Mouse (Mus musculus): Measurements from ENCODE around the gene Sptan1. TPM values are rescaled to one million over a fixed set of nuclear protein-coding genes. Genes with fewer than 3 reads are reported as not detected.
A peak's percentile ranks its signal among the peaks of the same experiment; 100 is the strongest.

Gene Sptan1
- total and polyA plus RNA-seq, 2 experiments from 2014 or later: 192 to 918 TPM

DNA sequence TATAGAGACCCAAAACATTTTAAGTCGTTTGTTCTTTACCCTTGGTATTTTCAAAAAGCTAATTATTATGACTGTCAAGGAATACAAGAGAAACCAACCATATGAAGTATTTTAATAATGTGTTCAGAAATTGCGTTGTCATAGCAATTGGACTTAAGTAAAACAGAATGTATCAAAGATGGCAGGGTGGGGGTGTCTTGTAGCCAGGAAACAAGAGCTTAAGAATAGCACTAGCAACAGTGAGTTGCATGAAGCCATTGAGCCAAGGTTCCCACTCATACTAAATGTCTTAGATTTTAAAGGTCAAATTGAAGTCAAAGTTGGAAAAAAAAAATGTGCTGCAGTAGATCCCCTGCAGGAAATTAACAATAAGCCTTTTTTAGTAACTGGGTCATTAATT lies 1.5 kb downstream of the Sptan1 start:
- H3K4me1 ChIP-seq (ENCODE audit: insufficient read depth): peaks cover 31% of the 10 kb centered on the region
- no peak for TF ChIP-seq CTCF (IDR thresholded peaks at IDR 0.05; ENCODE audit: low read depth)
- peak overlapping the region; percentile 99 for H3K4me3 ChIP-seq (ENCODE audit: low read depth, low read length)
- H3K27ac ChIP-seq (ENCODE audit: low read depth, low read length): no peak overlapping the region
- H3K27me3 ChIP-seq (ENCODE audit: insufficient read depth, low read length): no peaks in the 10 kb centered on the region
- no peak for ATAC-seq
- H3K9me3 ChIP-seq (ENCODE audit: low read length): no peaks in the 10 kb centered on the region
- H3K36me3 ChIP-seq (ENCODE audit: insufficient read depth): peaks cover 15% of the 10 kb centered on the region
- peak overlapping the region; percentile 58 for H3K4me2 ChIP-seq (ENCODE audit: low read depth)
- WGBS: 32% methylated on average over 2 of the region's 2 CpGs
- peak overlapping the region; percentile 99 for H3K9ac ChIP-seq
- DNase-seq: no peak

DNA sequence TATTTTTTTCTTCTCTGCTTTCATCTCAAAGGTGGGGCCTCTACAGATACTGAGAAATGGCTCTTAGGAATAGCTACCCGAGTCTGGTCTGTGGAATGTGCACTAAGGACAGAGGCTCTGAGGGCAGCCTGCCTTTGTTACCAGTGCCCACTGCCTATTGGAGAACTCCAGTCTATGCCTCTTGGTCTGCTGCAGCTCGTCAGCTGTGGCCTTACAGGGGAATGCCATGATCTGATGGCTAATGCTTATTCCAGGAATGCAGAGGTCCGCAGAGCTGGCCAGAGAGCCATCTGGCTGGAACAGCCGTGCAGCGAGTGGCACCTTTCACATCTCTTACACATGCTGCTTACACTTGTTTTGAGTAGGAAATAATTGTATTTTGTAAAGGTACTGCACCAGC lies 2.4 kb downstream of the Sptan1 start:
- no peak for TF ChIP-seq CTCF (IDR thresholded peaks at IDR 0.05; ENCODE audit: low read depth)
- 44% methylated on average over 5 of the region's 5 CpGs for WGBS
- peak overlapping the region; percentile 58 for H3K4me2 ChIP-seq (ENCODE audit: low read depth)
- no peak for DNase-seq
- peaks cover 15% of the 10 kb centered on the region for H3K36me3 ChIP-seq (ENCODE audit: insufficient read depth)
- no peaks in the 10 kb centered on the region for H3K9me3 ChIP-seq (ENCODE audit: low read length)
- peaks cover 31% of the 10 kb centered on the region for H3K4me1 ChIP-seq (ENCODE audit: insufficient read depth)
- 0 out of 2 replicates have a peak overlapping the region, but pooled peaks have one; percentile 2 for H3K4me3 ChIP-seq (ENCODE audit: low read depth, low read length)
- ATAC-seq: no peak
- H3K27me3 ChIP-seq (ENCODE audit: insufficient read depth, low read length): no peaks in the 10 kb centered on the region
- H3K9ac ChIP-seq: no peak overlapping the region
- H3K27ac ChIP-seq (ENCODE audit: low read depth, low read length): no peak overlapping the region

DNA sequence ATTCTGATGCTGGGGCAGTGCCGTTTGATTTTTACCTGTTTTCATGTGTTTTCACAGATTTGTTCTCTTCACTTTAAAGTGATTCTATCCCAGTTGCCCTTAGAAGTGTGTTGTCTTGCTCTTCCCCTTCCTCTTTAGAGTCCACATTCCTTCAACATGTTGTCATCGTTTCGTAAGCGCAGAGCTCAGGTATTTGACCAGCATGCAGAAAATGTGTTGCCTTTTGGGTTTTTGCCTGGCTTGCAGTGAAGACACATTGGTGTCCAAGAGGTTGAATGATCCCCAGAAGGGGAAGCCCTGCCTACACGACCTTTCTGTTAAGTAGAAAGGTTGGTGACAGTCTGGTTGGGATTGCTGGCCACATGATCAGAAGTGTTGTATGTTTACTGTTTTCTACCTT lies 3.3 kb downstream of the Sptan1 start:
- Histone ChIP-seq H3K4me2 (ENCODE audit: low read depth) (0 out of 2 replicates have a peak overlapping the region, but pooled peaks have one; percentile 11), H3K9me3 (ENCODE audit: low read length) (no peaks in the 10 kb centered on the region), H3K9ac (no peak overlapping the region), H3K27me3 (ENCODE audit: insufficient read depth, low read length) (no peaks in the 10 kb centered on the region), H3K4me1 (ENCODE audit: insufficient read depth) (peaks cover 31% of the 10 kb centered on the region), H3K27ac (ENCODE audit: low read depth, low read length) (no peak overlapping the region), H3K36me3 (ENCODE audit: insufficient read depth) (peaks cover 19% of the 10 kb centered on the region), H3K4me3 (ENCODE audit: low read depth, low read length) (no peak overlapping the region)
- WGBS: 78% methylated on average over 5 of the region's 5 CpGs
- ATAC-seq: no peak
- DNase-seq: no peak
- TF ChIP-seq CTCF (IDR thresholded peaks at IDR 0.05; ENCODE audit: low read depth): no peak

DNA sequence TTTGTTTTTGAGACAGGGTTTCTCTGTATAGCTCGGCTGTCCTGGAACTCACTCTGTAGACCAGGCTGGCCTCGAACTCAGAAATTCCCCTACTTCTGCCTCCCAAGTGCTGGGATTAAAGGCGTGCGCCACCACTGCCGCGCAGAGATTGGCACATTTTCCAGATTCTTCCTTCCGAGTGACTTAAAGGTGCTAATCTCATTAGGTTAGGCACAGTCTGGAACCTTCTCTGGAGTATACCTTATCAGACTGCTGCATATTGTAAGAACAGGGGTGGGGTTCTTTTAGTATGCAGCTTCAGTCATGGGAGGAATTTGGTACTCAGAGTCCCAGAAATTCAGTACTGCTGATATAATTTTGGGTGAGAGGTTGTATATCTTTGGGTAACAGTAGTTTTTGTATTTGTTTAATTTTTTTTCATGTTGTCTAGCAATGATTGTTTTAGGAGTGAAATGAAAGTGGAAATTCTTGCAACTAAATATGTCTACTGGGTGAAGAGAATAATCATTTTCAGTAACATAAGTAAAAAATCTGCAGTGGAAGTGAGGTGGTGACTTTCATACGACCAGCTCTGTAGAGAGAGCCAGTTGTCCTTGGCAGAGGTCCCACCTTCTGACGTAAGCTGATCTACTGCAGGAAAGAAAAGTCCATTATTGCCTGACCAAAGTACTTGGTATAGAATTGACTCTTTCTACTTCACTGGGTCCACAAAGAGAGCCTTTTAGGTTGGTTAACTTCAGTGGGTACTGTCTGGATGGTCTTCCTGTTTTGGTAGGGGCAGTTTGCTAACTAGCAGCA lies 6.7 kb downstream of the Sptan1 start:
- Histone ChIP-seq H3K27me3 (ENCODE audit: insufficient read depth, low read length) (no peaks in the 10 kb centered on the region), H3K4me3 (ENCODE audit: low read depth, low read length) (no peak overlapping the region), H3K4me1 (ENCODE audit: insufficient read depth) (peaks cover 25% of the 10 kb centered on the region), H3K9me3 (ENCODE audit: low read length) (no peaks in the 10 kb centered on the region), H3K27ac (ENCODE audit: low read depth, low read length) (no peak overlapping the region), H3K9ac (no peak overlapping the region), H3K4me2 (ENCODE audit: low read depth) (no peak overlapping the region), H3K36me3 (ENCODE audit: insufficient read depth) (peaks cover 30% of the 10 kb centered on the region)
- no peak for DNase-seq
- WGBS: 63% methylated on average over 9 of the region's 9 CpGs
- no peak for TF ChIP-seq CTCF (IDR thresholded peaks at IDR 0.05; ENCODE audit: low read depth)
- no peak for ATAC-seq

DNA sequence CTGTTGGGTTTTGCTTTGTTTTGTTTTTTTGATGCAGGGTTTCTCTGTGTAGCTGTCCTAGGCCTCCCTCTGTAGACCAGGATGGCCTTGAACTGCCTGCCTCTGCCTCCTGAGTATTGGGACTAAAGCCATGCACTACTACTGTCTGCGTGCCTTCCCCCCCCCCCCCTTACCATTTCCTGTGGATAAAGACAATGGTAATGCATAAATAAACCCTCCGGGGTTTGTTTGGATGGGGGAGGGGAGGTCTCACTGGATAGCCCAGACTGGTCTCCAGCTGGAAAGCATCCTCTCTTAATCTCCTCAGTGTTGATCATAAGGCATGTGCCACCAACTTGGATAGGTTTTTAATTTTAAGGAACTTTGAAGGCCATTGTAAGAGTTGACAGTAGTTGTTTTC lies 8.2 kb downstream of the Sptan1 start:
- DNase-seq (no peak), ATAC-seq (no peak)
- no peak overlapping the region for H3K4me3 ChIP-seq (ENCODE audit: low read depth, low read length)
- H3K4me2 ChIP-seq (ENCODE audit: low read depth): no peak overlapping the region
- no peak overlapping the region for H3K9ac ChIP-seq
- peaks cover 35% of the 10 kb centered on the region for H3K36me3 ChIP-seq (ENCODE audit: insufficient read depth)
- no peaks in the 10 kb centered on the region for H3K27me3 ChIP-seq (ENCODE audit: insufficient read depth, low read length)
- H3K27ac ChIP-seq (ENCODE audit: low read depth, low read length): no peak overlapping the region
- no peak for TF ChIP-seq CTCF (IDR thresholded peaks at IDR 0.05; ENCODE audit: low read depth)
- WGBS: 23% methylated on average over 1 of the region's 2 CpGs
- no peaks in the 10 kb centered on the region for H3K9me3 ChIP-seq (ENCODE audit: low read length)
- H3K4me1 ChIP-seq (ENCODE audit: insufficient read depth): peaks cover 13% of the 10 kb centered on the region

DNA sequence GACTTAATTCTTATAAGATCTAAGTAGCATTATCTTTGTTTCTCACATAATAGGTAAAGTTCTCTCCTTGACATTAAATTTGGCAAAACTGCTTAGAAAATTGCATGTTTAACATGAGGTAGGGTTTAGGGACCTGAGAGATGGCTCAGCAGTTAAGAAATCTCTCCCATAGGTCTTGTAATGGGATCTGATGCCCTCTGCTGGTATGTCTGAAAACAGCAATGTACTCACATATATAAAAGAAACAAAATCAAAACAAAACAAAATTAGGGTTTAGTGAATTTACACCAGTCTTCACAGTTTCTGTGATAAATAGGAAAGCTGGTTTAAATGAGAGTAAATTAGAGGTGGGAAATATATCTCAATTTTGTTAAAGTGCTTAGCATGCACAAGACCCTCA lies 11.9 kb downstream of the Sptan1 start:
- Histone ChIP-seq H3K4me1 (ENCODE audit: insufficient read depth) (no peaks in the 10 kb centered on the region), H3K4me2 (ENCODE audit: low read depth) (no peak overlapping the region), H3K9me3 (ENCODE audit: low read length) (no peaks in the 10 kb centered on the region), H3K9ac (no peak overlapping the region), H3K27me3 (ENCODE audit: insufficient read depth, low read length) (no peaks in the 10 kb centered on the region), H3K27ac (ENCODE audit: low read depth, low read length) (no peak overlapping the region), H3K36me3 (ENCODE audit: insufficient read depth) (peaks cover 56% of the 10 kb centered on the region), H3K4me3 (ENCODE audit: low read depth, low read length) (no peak overlapping the region)
- TF ChIP-seq CTCF (IDR thresholded peaks at IDR 0.05; ENCODE audit: low read depth): peak; percentile 72
- DNase-seq (peak; percentile 63), ATAC-seq (0 out of 2 replicates have a peak, but pooled peaks have one; percentile 38)

DNA sequence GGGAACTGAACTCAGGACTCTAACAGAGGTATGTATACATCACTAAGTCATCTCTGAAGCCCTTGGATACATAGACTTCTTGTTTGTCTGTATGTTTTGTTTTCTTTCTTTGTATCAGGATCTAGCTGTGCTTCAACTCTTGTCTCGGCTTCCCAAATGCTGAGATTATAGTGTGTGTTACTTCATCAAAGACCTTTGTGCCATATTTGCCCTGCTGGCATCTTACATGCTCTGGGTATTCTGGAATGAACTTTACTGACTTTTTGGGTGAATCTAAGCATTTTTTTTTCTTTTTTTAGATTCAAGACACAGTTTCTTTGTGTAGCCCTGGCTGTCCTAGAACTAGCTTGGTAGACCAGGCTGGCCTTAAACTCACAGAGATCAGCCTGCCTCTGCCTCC lies 15.3 kb downstream of the Sptan1 start:
- Histone ChIP-seq H3K9me3 (ENCODE audit: low read length) (no peaks in the 10 kb centered on the region), H3K27me3 (ENCODE audit: insufficient read depth, low read length) (no peaks in the 10 kb centered on the region), H3K4me3 (ENCODE audit: low read depth, low read length) (no peak overlapping the region), H3K9ac (no peak overlapping the region), H3K36me3 (ENCODE audit: insufficient read depth) (peaks cover 82% of the 10 kb centered on the region), H3K27ac (ENCODE audit: low read depth, low read length) (no peak overlapping the region), H3K4me2 (ENCODE audit: low read depth) (no peak overlapping the region), H3K4me1 (ENCODE audit: insufficient read depth) (no peaks in the 10 kb centered on the region)
- TF ChIP-seq CTCF (IDR thresholded peaks at IDR 0.05; ENCODE audit: low read depth): no peak
- WGBS: 92% methylated on average over 1 of the region's 1 CpGs
- DNase-seq (no peak), ATAC-seq (no peak)

All from forebrain, postnatal 0 days (tissue).